Mouse (Mus musculus) forebrain, postnatal 0 days (tissue): ENCODE data around the gene Rtn2. TPM values are rescaled to one million over a fixed set of nuclear protein-coding genes. Genes with fewer than 3 reads are reported as not detected.

Experiments
- ATAC-seq: fragments of 200-750 bp; cut with Nextera tagmentation; 2 replicates; pipeline ENCODE4 v1.8.0; 2017; ENCODE audit warnings: mild to moderate bottlenecking, moderate library complexity
- DNase-seq: peaks from one replicate; pipeline ENCODE4 v3.0.0-alpha.2; 2015
- H3K27ac ChIP-seq: fragments of 300-500 bp; sonication (generic); 2 replicates; pipeline ENCODE4 v1.5.1; 2014; ENCODE audit warnings: low read depth, mild to moderate bottlenecking, antibody characterized with exemption, low read length, moderate library complexity, mixed read lengths
- H3K27me3 ChIP-seq: fragments of 300-500 bp; sonication (generic); 2 replicates; pipeline ENCODE4 v1.6.1; 2014; ENCODE audit warnings: mild to moderate bottlenecking, low read length, mixed read lengths; ENCODE audit not compliant: insufficient read depth
- H3K36me3 ChIP-seq: fragments of 300-500 bp; sonication (generic); 2 replicates; pipeline ENCODE4 v1.6.1; 2014; ENCODE audit warnings: mild to moderate bottlenecking, moderate library complexity; ENCODE audit not compliant: insufficient read depth
- H3K4me1 ChIP-seq: fragments of 300-500 bp; sonication (generic); 2 replicates; pipeline ENCODE4 v1.6.1; 2014; ENCODE audit warnings: antibody characterized with exemption; ENCODE audit not compliant: insufficient read depth
- H3K4me2 ChIP-seq: fragments of 300-500 bp; sonication (generic); 2 replicates; pipeline ENCODE4 v1.6.1; 2014; ENCODE audit warnings: low read depth, mild to moderate bottlenecking, moderate library complexity
- H3K4me3 ChIP-seq: fragments of 300-500 bp; sonication (generic); 2 replicates; pipeline ENCODE4 v1.5.1; 2014; ENCODE audit warnings: low read depth, low read length, mixed read lengths
- H3K9ac ChIP-seq: fragments of 300-500 bp; sonication (generic); 2 replicates; pipeline ENCODE4 v1.6.1; 2014; ENCODE audit warnings: mild to moderate bottlenecking
- H3K9me3 ChIP-seq: fragments of 300-500 bp; sonication (generic); 2 replicates; pipeline ENCODE4 v1.6.1; 2016; ENCODE audit warnings: low read length
- CTCF ChIP-seq: sonication (generic); IDR thresholded peaks from 2 replicates; pipeline ENCODE4 v1.5.1; 2016; ENCODE audit warnings: antibody characterized with exemption, control low read depth, low read depth
- WGBS: fragments of 180-500 bp; shearing (Covaris S2); extraction: QIAGEN DNeasy Blood & Tissue Kit; methylation state at CpG from one replicate; pipeline ENCODE4 v1.1.7; 2014; 5-methylcytosine and 5-hydroxymethylcytosine counted together
- polyA plus RNA-seq: library from polyadenylated mRNA; unstranded; fragments of >200 nt; fragmentation: Nextera tagmentation; extraction: Ambion mirVana; gene quantifications from 2 replicates; pipeline ENCODE4 v1.2.1, GENCODE M21; 2015
- total RNA-seq: library from RNA; depleted of rRNA; stranded (reverse); fragments of >200 nt; gene quantifications from 2 replicates; pipeline ENCODE4 v1.2.3, GENCODE M21; 2014

The Rtn2 gene
- total and polyA plus RNA-seq, 2 experiments from 2014 or later = 126 to 154 TPM

- under 1% methylated on average over 57 of the region's 58 CpGs for WGBS
- Histone ChIP-seq H3K4me2 (peak overlapping the region; percentile 94), H3K9ac (peak overlapping the region; percentile 53), H3K36me3 (no peaks in the 10 kb centered on the region), H3K4me1 (peaks cover 11% of the 10 kb centered on the region), H3K4me3 (peak overlapping the region; percentile 60), H3K27ac (peak overlapping the region; percentile 60; the same call in 1 of the 2 replicates), H3K27me3 (peaks cover 24% of the 10 kb centered on the region), H3K9me3 (no peaks in the 10 kb centered on the region)
- peak; percentile 94 for ATAC-seq
- DNase-seq = peak; percentile 98
- TF ChIP-seq CTCF = peak; percentile 57
Observed at GRCm38 (mm10) chr7:19308454-19309277, 26.2 kb downstream of the Rtn2 start.

GRCm38 (mm10) chr7:19309278-19309883, 27.0 kb downstream of the Rtn2 start:
- Histone ChIP-seq H3K36me3 (no peaks in the 10 kb centered on the region), H3K4me1 (peaks cover 10% of the 10 kb centered on the region), H3K4me3 (peak overlapping the region; percentile 60), H3K27ac (no peak overlapping the region), H3K9ac (no peak overlapping the region), H3K27me3 (peaks cover 24% of the 10 kb centered on the region), H3K4me2 (peak overlapping the region; percentile 94), H3K9me3 (no peaks in the 10 kb centered on the region)
- ATAC-seq (no peak), DNase-seq (no peak)
- WGBS = 2% methylated on average over 48 of the region's 48 CpGs
- no peak for TF ChIP-seq CTCF

GRCm38 (mm10) chr7:19309884-19310641, 27.6 kb downstream of the Rtn2 start, which contains the start of gene Fosb:
TSS of gene Fosb (minus strand) at chr7:19310051.
- H3K4me2 ChIP-seq = peak within 1 kb of the TSS; percentile 94
- H3K27ac ChIP-seq = no peak within 1 kb of the TSS
- peak; percentile 87 for ATAC-seq
- TF ChIP-seq CTCF = peak; percentile 65
- H3K4me3 ChIP-seq = peak within 1 kb of the TSS; percentile 60
- H3K36me3 ChIP-seq = no peaks in the 10 kb centered on the region
- WGBS = 3% methylated on average over 48 of the region's 49 CpGs
- peaks cover 4% of the 10 kb centered on the region for H3K4me1 ChIP-seq
- peak; percentile 98 for DNase-seq
- peaks cover 23% of the 10 kb centered on the region for H3K27me3 ChIP-seq
- H3K9ac ChIP-seq = peak within 1 kb of the TSS; percentile 45
- H3K9me3 ChIP-seq = no peaks in the 10 kb centered on the region

- TF ChIP-seq CTCF = no peak
- Histone ChIP-seq H3K27me3 (0 out of 2 replicates have a peak, but pooled peaks cover 6% of the 10 kb centered on the region), H3K9me3 (no peaks in the 10 kb centered on the region), H3K27ac (no peak overlapping the region), H3K4me2 (no peak overlapping the region), H3K4me3 (no peak overlapping the region), H3K9ac (no peak overlapping the region), H3K4me1 (peaks cover 4% of the 10 kb centered on the region), H3K36me3 (no peaks in the 10 kb centered on the region)
- DNase-seq (no peak), ATAC-seq (no peak)
- WGBS = 33% methylated on average over 4 of the region's 4 CpGs
Observed at GRCm38 (mm10) chr7:19311991-19312390, 29.6 kb downstream of the Rtn2 start.

DNA sequence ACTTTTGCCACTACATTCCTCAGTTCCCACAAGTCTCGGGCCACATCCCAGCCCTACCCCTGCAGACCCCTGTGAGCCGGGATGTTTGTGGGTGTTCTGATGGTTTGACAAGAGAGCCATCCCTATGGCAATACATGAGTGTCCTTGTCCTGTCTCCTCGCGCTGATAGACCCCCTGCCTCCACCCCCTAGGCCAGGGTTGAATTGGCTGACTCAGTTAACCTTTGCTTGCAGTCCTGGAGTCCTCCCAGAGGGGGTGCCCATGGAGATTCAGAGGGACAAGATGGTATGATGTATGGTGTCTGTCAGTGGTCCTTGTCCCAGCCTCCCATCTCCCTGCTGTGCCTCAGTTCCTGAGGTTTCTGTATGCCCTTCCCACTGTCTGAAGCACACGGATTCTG, 31.6 kb downstream of the Rtn2 start:
- Histone ChIP-seq H3K9ac (no peak overlapping the region), H3K4me2 (no peak overlapping the region), H3K36me3 (no peaks in the 10 kb centered on the region), H3K4me3 (no peak overlapping the region), H3K4me1 (peaks cover 4% of the 10 kb centered on the region), H3K27ac (no peak overlapping the region), H3K27me3 (0 out of 2 replicates have a peak, but pooled peaks cover 6% of the 10 kb centered on the region), H3K9me3 (no peaks in the 10 kb centered on the region)
- TF ChIP-seq CTCF = no peak
- DNase-seq = no peak
- 47% methylated on average over 5 of the region's 5 CpGs for WGBS
- ATAC-seq = no peak

GRCm38 (mm10) chr7:19316451-19317161, 34.2 kb downstream of the Rtn2 start:
- no peak overlapping the region for H3K9ac ChIP-seq
- 45% methylated on average over 14 of the region's 14 CpGs for WGBS
- H3K27ac ChIP-seq = no peak overlapping the region
- H3K36me3 ChIP-seq = no peaks in the 10 kb centered on the region
- H3K27me3 ChIP-seq = 0 out of 2 replicates have a peak, but pooled peaks cover 2% of the 10 kb centered on the region
- H3K4me1 ChIP-seq = peaks cover 7% of the 10 kb centered on the region; the same call in 1 of the 2 replicates
- no peak for ATAC-seq
- H3K9me3 ChIP-seq = no peaks in the 10 kb centered on the region
- TF ChIP-seq CTCF = no peak
- no peak overlapping the region for H3K4me3 ChIP-seq
- no peak overlapping the region for H3K4me2 ChIP-seq
- DNase-seq = no peak
